Mouse (Mus musculus) heart, postnatal 4 days (tissue): ENCODE data around the gene Ppp1r14c. TPM values are rescaled to one million over a fixed set of nuclear protein-coding genes. Genes with fewer than 3 reads are reported as not detected.
"Not testable (repeated sequence)": the region's sequence is repeated elsewhere in the genome, so short reads cannot be mapped to it uniquely, and the experiment has no call there.

Source experiments
- DNase-seq: peaks from one replicate; pipeline ENCODE4 v3.0.0; 2021
- total RNA-seq, 2 experiments: library from RNA; stranded (reverse); gene quantifications; 2 replicates each; pipeline ENCODE4 v1.2.3; 2021

Gene Ppp1r14c
- total RNA-seq, 2 experiments from 2014 or later = 269 to 291 TPM

- DNase-seq = peak; percentile 56
These were observed 37.7 kb downstream of the Ppp1r14c start for GRCm38 (mm10) chr10:3403416-3404137.

- DNase-seq = no peak
These were observed 38.5 kb downstream of the Ppp1r14c start for GRCm38 (mm10) chr10:3404362-3404761.

GRCm38 (mm10) chr10:3406280-3406679, 40.4 kb downstream of the Ppp1r14c start:
- no peak for DNase-seq

GRCm38 (mm10) chr10:3408036-3408661, 42.3 kb downstream of the Ppp1r14c start:
- DNase-seq = no peak

GRCm38 (mm10) chr10:3408699-3409098, 42.8 kb downstream of the Ppp1r14c start:
- DNase-seq = no peak

GRCm38 (mm10) chr10:3411222-3411621, 45.4 kb downstream of the Ppp1r14c start:
- DNase-seq = no peak

GRCm38 (mm10) chr10:3411639-3412038, 45.8 kb downstream of the Ppp1r14c start:
- DNase-seq = no peak

- peak; percentile 73 for DNase-seq
These were observed 49.0 kb downstream of the Ppp1r14c start for GRCm38 (mm10) chr10:3414813-3415212.

- DNase-seq = no peak
These were observed 50.7 kb downstream of the Ppp1r14c start for GRCm38 (mm10) chr10:3416565-3416964.

GRCm38 (mm10) chr10:3417408-3417807, 51.6 kb downstream of the Ppp1r14c start:
- DNase-seq = no peak

GRCm38 (mm10) chr10:3424016-3424415, 58.2 kb downstream of the Ppp1r14c start:
- DNase-seq = no peak

GRCm38 (mm10) chr10:3427689-3428399, 62.0 kb downstream of the Ppp1r14c start:
- DNase-seq = peak; percentile 51

GRCm38 (mm10) chr10:3434848-3435474, 69.1 kb downstream of the Ppp1r14c start:
- DNase-seq = no peak

- no peak for DNase-seq
These were observed 75.0 kb downstream of the Ppp1r14c start for GRCm38 (mm10) chr10:3440722-3441471.

GRCm38 (mm10) chr10:3446748-3447147, 80.9 kb downstream of the Ppp1r14c start:
- not testable (repeated sequence) for DNase-seq

GRCm38 (mm10) chr10:3448699-3449098, 82.8 kb downstream of the Ppp1r14c start:
- no peak for DNase-seq

GRCm38 (mm10) chr10:3451930-3452329, 86.1 kb downstream of the Ppp1r14c start:
- DNase-seq = no peak

GRCm38 (mm10) chr10:3452822-3453475, 87.1 kb downstream of the Ppp1r14c start:
- DNase-seq = no peak

- DNase-seq = no peak
These were observed 92.8 kb downstream of the Ppp1r14c start for GRCm38 (mm10) chr10:3458686-3459085.

- no peak for DNase-seq
These were observed 95.0 kb downstream of the Ppp1r14c start for GRCm38 (mm10) chr10:3460841-3461240.

GRCm38 (mm10) chr10:3466135-3466626, 100.3 kb downstream of the Ppp1r14c start:
- DNase-seq = no peak
